Comparison of ENCODE assay signal across 17 mouse cellular contexts in the genomic region with DNA sequence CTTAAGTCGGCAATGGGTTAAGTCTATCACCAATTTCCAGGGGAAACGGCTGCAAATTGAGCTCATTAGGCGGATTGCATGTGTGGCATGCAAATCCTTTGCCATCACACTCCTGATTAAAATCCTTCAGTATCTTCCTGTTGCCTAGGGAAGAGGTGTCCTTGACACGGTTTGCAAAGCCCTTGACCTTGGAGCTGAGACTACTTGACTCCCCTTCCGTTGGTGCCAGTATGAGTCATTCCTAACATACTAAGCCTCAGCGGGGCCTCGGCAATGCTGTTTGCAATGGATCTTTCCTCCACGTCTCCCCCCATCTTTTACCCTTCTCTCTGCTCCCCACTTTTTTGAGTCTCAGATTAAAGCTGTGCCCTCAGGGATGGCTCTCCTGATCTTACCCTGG.
A peak's percentile ranks its signal among the peaks of the same experiment; 100 is the strongest.
DNase-seq lines count a peak whose midpoint lies in the region; ATAC-seq and TF ChIP-seq lines count a peak whose summit lies in the region.
"Had no signal": no experiment of that assay in that cellular context is flagged by ENCODE, and none has a peak within 500 bp of the region (broad histone marks: within the 10 kb centered on the region; RNA-seq: fewer than 3 reads in every experiment).

No protein-coding gene starts in this region.

- no peak overlapping the region for H3K4me2 ChIP-seq in forebrain, embryonic 14.5 days (ENCODE audit: low read length)
- H3K4me2 ChIP-seq in forebrain, embryonic 16.5 days (ENCODE audit: low read length), result no peak overlapping the region
- no peak overlapping the region for H3K4me2 ChIP-seq in lung, embryonic 14.5 days
- H3K4me2 ChIP-seq: embryonic facial prominence, embryonic 12.5 days; heart, embryonic 15.5 days; limb, embryonic 12.5 days had no signal

- H3K27me3 ChIP-seq in forebrain, embryonic 14.5 days (replicated peaks; ENCODE audit: control insufficient read depth, insufficient read depth, low read length), result no peaks in the 10 kb centered on the region
- H3K27me3 ChIP-seq in forebrain, embryonic 16.5 days (replicated peaks; ENCODE audit: control insufficient read depth, insufficient read depth, low read length), result no peaks in the 10 kb centered on the region
- H3K27me3 ChIP-seq in lung, embryonic 14.5 days (ENCODE audit: insufficient read depth, low read length), result no peaks in the 10 kb centered on the region
- H3K27me3 ChIP-seq: embryonic facial prominence, embryonic 12.5 days had no signal

- ATAC-seq in forebrain, embryonic 14.5 days, result no peak
- no peak for ATAC-seq in forebrain, embryonic 16.5 days
- ATAC-seq in lung, embryonic 14.5 days (ENCODE audit: insufficient read depth), result no peak
- ATAC-seq: inflammation-experienced regulatory T-cells, adult 6 months had no signal

- peaks cover 7% of the 10 kb centered on the region; the same call in 1 of the 2 replicates for H3K4me1 ChIP-seq in forebrain, embryonic 14.5 days (ENCODE audit: control insufficient read depth, insufficient read depth, low read length)
- H3K4me1 ChIP-seq in forebrain, embryonic 16.5 days (replicated peaks; ENCODE audit: control insufficient read depth, insufficient read depth, low read length), result peaks cover 11% of the 10 kb centered on the region
- no peaks in the 10 kb centered on the region for H3K4me1 ChIP-seq in lung, embryonic 14.5 days (ENCODE audit: insufficient read depth)
- H3K4me1 ChIP-seq: embryonic facial prominence, embryonic 12.5 days; heart, embryonic 15.5 days; limb, embryonic 12.5 days had no signal

- H3K36me3 ChIP-seq in forebrain, embryonic 14.5 days (ENCODE audit: control insufficient read depth, insufficient read depth, low read length), result no peaks in the 10 kb centered on the region
- H3K36me3 ChIP-seq in forebrain, embryonic 16.5 days (ENCODE audit: control insufficient read depth, insufficient read depth), result no peaks in the 10 kb centered on the region
- H3K36me3 ChIP-seq in lung, embryonic 14.5 days (ENCODE audit: insufficient read depth), result no peaks in the 10 kb centered on the region
- H3K36me3 ChIP-seq: embryonic facial prominence, embryonic 12.5 days; heart, embryonic 15.5 days; limb, embryonic 12.5 days had no signal

- H3K9me3 ChIP-seq in forebrain, embryonic 14.5 days (replicated peaks; ENCODE audit: control insufficient read depth, low read length), result no peaks in the 10 kb centered on the region
- H3K9me3 ChIP-seq in forebrain, embryonic 16.5 days (ENCODE audit: control insufficient read depth, low read length), result no peaks in the 10 kb centered on the region
- H3K9me3 ChIP-seq in lung, embryonic 14.5 days (ENCODE audit: low read depth, low read length), result no peaks in the 10 kb centered on the region
- H3K9me3 ChIP-seq: embryonic facial prominence, embryonic 12.5 days; heart, embryonic 15.5 days; limb, embryonic 12.5 days; megakaryocyte, embryonic 14.5 days had no signal

- peak; percentile 50 for DNase-seq in forebrain, embryonic 14.5 days (ENCODE audit: low spot score)
- DNase-seq in ovary, postnatal 36 days (ENCODE audit: low spot score), result peak; percentile 17
- DNase-seq in ovary, postnatal 14 days (ENCODE audit: low spot score), result no peak
- peak; percentile 56 for DNase-seq in lung, embryonic 14.5 days
- no peak for DNase-seq in layer of hippocampus, postnatal 36 days
- no peak for DNase-seq in heart, postnatal 10 days
- no peak for DNase-seq in layer of hippocampus, postnatal 14 days (ENCODE audit: low spot score in 2 of 2)
- DNase-seq: cerebellum, adult 11-12 months; thymus, postnatal 4 days had no signal

- WGBS in forebrain, embryonic 14.5 days, result 63% methylated on average over 8 of the region's 8 CpGs
- WGBS in forebrain, embryonic 16.5 days, result 48% methylated on average over 8 of the region's 8 CpGs
- 26% methylated on average over 8 of the region's 8 CpGs for WGBS in lung, embryonic 14.5 days

- no peak for TF ChIP-seq CTCF in lung, embryonic 14.5 days (IDR thresholded peaks at IDR 0.05; ENCODE audit: low read depth)

- H3K9ac ChIP-seq in forebrain, embryonic 14.5 days (ENCODE audit: low read length), result no peak overlapping the region
- H3K9ac ChIP-seq in forebrain, embryonic 16.5 days (replicated peaks; ENCODE audit: low read depth, low read length), result no peak overlapping the region
- H3K9ac ChIP-seq in lung, embryonic 14.5 days, result no peak overlapping the region
- H3K9ac ChIP-seq: embryonic facial prominence, embryonic 12.5 days; heart, embryonic 15.5 days; limb, embryonic 12.5 days; liver, embryonic 14.5 days had no signal

- H3K4me3 ChIP-seq in forebrain, embryonic 14.5 days (ENCODE audit: low read depth, low read length), result no peak overlapping the region
- no peak overlapping the region for H3K4me3 ChIP-seq in forebrain, embryonic 16.5 days (replicated peaks; ENCODE audit: low read length)
- no peak overlapping the region for H3K4me3 ChIP-seq in lung, embryonic 14.5 days (ENCODE audit: low read depth, low read length)
- H3K4me3 ChIP-seq: embryonic facial prominence, embryonic 12.5 days; heart, embryonic 15.5 days; left cerebral cortex, adult 2 months; limb, embryonic 12.5 days; megakaryocyte, embryonic 14.5 days had no signal

- H3K27ac ChIP-seq in forebrain, embryonic 14.5 days (ENCODE audit: low read depth, low read length), result no peak overlapping the region
- H3K27ac ChIP-seq in forebrain, embryonic 16.5 days (ENCODE audit: low read length), result no peak overlapping the region
- H3K27ac ChIP-seq in lung, embryonic 14.5 days (ENCODE audit: low read depth), result no peak overlapping the region
- H3K27ac ChIP-seq: embryonic facial prominence, embryonic 12.5 days; heart, embryonic 15.5 days; left cerebral cortex, adult 2 months; limb, embryonic 12.5 days; liver, embryonic 14.5 days had no signal

- intact Hi-C loops in heart, postnatal 10 days (cut with DNase I), result no loop called here

Comparison
In these comparisons a context has a peak if more than half of its experiments do, and no peak if none do; other contexts are left out.
1. DNase-seq: peak in forebrain, embryonic 14.5 days (single experiment), ovary, postnatal 36 days (single experiment) and lung, embryonic 14.5 days (single experiment); none in ovary, postnatal 14 days (single experiment), layer of hippocampus, postnatal 36 days (0 of 2), heart, postnatal 10 days (0 of 2) and layer of hippocampus, postnatal 14 days (0 of 2).